Mouse (Mus musculus) embryo, embryonic 9.5 days (tissue): ENCODE results near the gene Vapa.
"Not testable (repeated sequence)": the region's sequence is repeated elsewhere in the genome, so short reads cannot be mapped to it uniquely, and the experiment has no call there.

ENCODE experiments used
- DNase-seq: peaks from one replicate; pipeline ENCODE4 v3.0.0-alpha.2; 2017; ENCODE audit errors: extremely low spot score

Gene Vapa

DNA sequence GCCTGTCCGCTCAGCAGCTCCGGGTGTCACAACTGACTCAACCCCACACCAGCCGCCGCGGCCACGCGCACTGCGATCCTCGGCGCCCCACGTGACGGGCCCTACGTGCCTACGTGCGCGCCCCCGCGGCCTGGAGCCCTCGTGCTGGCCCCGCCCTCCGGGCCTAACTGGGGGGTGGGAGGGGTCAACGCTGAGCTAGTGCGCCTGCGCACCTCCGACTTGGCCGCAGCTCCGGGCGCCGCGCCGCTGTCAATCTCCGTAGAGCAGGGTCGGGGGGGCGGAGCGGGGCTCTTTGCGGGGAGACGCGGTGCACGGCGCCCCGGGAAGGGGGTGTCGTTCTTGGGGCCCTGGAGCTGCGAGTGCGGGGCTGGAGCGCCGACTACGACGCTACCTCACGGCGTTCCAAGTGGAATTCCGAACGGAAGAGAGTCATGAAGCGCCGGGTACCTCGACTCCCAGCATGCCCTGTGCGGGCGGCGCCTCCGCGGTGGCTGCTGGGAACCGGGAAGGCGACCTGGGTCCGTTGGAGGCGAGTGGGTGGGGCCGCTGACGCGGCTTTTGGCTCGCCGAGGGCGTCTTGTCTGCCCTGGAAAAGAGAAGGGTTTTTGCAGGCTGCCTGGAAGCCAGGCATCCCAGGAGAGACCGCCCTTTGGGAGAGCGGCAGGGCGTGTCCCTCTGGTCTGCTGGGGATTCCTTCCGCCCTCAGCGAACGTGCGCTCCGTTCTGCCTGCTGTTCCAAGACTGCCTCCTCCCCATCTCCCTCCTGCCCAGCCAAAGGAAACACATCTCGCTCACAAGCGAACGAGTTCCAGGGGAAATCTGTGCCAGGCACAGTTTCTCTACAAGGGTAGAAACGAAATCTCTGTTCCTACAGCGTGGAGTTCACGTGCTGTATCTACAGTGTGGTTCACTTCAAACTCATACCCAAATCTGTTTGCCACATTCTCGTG is at the start of gene Vapa:
Vapa (minus strand) TSS at position 93 of the 950 bp plus-strand sequence.
- peak; percentile 98 for DNase-seq

DNA sequence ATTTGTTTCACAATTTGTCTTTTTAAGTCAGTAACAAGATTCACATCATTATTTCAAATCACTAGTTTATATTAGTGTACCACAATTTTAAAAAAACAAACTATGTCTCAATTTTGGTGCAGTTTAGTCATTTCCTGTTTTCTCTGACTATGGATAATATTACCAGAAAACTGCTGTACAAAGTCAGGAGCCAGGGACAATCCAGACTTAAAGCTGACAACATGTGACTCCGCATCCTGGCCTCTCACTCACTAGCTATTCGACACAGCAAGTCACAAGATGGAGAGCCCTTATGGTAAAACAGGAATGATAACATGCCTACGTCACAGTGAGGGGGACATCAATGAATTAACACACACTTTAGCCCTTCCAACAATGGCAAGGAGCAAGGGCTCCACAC is 49.3 kb upstream of the Vapa start:
- no peak for DNase-seq

DNA sequence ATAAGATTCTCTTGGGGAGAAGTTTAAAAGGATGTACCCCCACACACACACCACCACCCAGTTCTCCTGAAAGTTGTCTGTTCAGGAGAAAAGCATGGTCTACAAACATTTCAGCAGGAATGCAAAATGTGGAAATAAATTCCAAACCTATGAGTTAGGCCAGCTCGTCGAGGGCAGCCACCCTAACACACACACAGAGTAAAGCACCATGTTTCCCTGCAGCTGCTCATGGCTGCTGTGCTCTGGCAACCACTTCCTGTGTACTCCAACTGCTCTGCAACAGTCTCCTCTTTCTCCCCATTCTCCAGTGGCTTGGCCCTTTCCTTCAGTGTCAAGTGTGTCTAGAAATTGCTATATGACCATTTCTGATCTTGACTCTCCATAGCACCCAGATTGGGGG is 45.1 kb upstream of the Vapa start:
- DNase-seq, result no peak

DNA sequence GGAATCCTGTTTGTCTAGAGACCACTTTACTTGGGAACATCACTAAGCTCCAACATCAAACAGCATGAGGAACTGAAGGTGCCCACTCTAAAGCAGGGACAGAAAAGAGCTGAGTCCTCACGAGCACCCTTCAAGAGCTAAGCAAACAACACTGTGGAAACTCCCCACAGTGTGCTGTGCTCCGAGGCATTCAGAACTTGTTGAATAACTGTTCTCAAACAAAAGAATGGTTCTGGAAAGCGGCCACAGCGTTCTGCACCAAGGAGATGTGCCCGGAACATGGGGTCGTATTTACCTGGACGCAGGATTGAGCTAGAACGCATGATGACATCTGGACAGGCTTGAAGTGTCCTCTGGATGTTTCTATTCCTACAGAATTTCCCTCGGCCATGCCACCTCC is 44.6 kb upstream of the Vapa start:
- DNase-seq, result no peak

DNA sequence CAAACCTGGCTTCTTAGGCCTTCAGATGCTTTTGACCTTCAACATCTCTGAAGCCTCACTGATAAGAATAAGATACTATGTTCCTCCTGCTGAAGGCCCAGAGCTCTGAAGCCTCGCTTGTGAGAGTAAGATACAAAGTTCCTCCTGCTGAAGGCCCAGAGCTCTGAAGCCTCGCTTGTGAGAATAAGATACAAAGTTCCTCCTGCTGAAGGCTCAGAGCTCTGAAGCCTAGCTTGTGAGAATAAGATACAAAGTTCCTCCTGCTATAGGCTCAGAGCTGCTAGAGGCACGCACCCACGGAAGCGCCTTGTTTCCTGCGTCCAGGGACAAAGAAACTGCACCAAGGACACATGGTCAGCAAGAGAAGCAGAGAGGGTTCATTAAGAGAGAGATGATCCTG is 43.4 kb upstream of the Vapa start:
- DNase-seq, result no peak

DNA sequence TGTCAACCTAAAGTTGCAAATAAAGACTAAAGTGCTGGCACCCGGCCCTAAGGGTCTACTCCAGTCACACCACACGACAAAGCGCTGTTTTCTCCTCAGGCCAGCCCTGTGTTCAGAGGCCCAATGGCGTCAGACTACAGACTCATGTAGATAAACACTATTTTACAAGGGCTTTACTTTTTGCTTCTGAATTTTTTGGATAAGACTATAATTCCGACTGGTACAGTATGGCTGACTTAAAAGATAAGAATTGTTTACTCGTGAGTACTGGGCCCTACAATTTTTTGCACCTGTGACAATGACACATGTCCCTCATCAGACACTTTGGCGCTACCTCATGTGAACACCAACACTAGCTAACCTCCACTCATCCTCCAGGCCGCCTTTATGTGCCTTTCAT is 42.7 kb upstream of the Vapa start:
- DNase-seq, result no peak

DNA sequence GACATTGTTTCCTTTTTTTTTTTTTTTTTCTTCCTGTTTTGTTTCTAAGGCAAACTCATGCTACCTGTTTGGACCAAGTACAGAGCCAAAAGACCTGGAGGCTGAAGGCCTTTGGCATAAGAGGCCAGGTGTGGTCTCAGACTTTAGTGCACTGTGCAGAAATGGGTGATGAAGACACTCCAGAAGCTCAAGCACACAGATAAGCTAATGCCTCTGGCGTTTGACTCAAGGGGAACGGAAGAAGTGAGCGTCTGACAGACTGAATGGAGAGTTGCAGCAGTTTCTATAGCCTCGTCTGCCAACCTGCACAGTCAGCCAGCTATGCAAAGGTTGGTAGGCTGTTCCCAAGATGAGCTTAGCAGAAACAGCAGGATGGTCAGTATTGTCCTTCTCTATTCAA is 42.3 kb upstream of the Vapa start:
- DNase-seq, result no peak

DNA sequence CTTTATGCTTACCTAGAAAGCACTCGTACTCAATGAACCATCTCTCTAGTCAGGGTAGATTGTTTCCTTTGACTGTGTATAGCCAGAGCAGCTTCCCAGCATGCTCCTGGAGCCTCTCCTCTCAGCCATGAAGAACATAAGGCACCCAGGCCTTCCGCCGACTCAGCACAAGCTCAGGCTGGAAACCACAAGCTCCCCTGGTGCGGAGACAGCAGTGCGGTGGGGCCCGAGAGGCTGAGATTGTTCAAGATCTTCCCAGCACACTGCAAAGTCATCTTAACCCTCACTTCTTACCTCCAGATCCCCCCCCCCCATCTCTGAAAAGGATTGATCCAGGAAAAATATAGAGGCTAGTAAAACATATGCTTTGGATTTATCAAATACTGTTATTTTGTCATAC is 37.2 kb upstream of the Vapa start:
- DNase-seq, result no peak

DNA sequence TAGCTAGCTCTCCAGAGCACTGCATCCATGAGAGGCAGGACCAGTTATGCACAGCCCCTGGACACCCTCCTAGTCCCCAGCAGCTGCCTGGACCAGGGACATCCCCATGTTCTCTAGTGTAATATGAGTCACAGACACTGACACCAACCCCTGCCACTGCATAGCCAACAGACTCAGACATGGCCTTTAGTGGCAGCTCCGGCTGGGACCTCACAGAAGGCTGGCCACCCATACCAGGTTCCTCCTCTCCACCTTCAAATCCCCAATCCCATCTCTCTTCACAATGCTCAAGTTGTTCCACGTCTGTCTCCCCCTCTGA is 35.8 kb upstream of the Vapa start:
- DNase-seq, result no peak

DNA sequence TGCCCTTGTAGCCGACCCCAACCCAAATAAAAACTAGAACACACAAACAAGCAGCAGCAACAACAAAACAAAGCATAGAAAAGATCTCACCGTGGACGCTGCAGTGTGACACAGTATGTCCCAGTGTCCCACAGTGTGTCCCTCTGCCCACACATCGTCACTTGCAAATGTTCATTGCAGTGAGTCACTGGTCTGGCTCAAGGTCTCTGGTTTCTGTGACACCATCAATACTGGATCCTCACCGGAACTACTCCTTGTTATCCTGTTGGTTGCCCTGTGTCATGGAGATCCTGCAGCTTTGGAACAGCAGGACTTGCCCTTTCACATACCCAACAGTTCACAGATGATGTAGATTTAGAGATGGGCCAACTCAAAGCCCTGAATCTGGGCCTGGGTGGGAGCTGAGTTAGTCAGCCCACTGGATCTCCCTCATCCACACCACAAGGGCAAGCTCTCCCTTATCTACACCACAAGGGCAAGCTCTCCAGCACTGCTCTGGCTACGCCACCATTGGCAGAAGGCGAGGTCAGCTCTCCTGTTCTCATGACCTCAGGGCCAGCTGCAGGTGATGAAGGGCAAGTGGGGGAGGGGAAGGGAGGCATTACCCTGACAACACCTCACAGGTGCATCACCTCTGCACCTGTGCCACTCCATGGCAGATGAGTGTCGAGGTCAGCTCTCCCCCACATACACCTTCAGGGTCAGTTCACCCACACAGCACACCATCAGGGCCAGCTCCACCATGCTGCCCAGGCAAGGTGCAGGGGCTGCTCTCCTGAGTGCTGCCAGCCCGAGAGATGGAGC is 35.2 kb upstream of the Vapa start:
- DNase-seq, result no peak

DNA sequence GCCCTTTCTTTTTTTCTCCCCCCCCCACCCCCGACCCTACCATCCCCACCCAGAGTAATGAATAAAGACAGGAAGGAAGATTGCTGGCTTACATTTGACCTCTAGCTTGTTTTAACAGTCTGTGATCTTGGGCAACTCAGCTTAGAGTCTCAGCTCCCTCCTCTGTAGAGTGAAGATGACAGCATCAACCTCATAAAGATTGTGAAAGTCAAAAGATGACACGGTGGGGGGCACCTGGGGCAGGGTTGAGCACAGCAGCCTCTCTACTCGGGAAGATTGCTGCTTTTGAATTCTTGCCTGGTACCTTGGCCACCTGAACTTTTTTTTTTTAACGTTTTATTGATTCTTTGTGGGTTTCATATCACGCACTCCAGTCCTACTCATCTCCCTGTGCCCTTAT is 34.6 kb upstream of the Vapa start:
- no peak for DNase-seq

DNA sequence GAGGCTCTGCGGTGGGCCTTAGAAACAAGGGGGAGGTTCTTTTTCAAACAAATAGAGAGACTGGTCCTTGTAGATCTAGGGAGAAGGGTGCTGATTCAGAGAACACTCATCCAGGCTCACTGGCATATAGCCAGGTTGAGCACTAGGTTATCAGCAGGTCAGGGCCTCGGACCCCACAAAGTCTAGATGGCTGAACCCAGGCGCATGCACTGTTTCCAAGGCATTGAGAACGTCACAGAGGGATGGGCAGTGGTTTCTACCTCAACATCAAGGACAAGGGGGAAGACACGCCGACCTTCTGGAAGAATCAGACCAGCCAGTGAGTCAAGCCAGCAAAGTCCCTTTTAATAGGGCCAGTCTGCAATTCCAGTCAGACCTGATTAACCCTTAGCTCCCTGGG is 33.9 kb upstream of the Vapa start:
- DNase-seq, result no peak

DNA sequence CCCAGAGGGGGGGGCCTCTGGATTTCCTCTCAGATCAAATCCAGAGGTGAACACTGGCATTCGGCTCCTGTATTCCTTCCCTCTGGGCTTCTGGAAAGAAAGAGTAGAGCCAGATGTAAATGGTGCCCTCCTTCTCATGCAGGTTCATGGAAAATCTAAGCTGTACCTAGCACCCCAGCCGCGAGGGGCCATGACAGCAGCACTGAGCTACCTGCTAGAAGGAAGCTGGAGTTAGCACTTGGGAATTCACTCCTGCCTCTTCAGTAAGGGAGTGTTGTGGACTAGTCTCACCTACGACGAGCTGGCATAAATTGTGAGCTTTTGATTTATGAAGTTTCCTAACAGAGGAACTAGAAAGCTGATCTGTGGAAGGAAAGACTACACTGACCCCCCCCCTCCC is 30.2 kb upstream of the Vapa start:
- no peak for DNase-seq

DNA sequence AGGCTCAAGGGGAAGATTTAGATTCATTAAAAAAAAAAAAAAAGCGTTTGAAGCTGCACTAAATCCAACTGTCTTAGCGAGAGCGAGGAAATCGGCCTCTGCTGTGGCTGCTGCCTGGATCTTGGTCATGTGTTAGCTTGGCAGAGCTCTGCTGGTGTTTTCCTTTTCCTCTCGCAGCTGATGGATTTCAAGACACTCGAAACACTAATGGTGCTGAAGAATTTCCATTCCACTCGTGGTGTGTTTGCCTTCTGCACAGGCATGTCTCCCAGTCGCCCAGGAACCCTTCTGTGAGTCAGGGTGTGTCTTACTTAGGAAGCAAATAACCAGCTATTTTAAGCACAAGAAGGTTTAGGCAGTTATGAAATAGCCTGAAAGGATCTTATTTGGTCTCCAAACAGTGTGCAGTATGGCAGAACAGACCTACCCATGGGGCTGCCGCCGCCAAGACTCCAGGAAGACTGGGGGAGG is 29.7 kb upstream of the Vapa start:
- peak; percentile 8 for DNase-seq

DNA sequence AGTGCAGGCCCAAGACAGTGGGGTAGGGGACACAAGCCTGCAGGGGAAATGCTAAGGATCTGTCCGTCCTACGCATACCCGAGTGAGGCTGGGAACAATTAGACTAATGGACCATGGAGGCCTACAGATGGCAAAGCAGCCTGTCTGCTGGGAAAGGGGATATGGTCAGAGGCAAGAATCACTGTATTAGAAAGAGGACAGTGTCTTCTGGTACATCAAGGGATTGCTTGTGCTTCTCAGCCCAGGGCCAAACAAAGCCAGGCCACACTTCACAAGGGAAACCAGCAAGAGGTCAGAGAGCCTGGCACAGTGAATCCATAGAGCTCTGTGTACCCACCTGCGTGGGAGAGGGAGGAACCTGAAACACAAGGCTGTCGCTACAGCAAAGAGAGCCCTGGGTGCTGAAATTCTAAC is 29.2 kb upstream of the Vapa start:
- DNase-seq, result peak; percentile 4

DNA sequence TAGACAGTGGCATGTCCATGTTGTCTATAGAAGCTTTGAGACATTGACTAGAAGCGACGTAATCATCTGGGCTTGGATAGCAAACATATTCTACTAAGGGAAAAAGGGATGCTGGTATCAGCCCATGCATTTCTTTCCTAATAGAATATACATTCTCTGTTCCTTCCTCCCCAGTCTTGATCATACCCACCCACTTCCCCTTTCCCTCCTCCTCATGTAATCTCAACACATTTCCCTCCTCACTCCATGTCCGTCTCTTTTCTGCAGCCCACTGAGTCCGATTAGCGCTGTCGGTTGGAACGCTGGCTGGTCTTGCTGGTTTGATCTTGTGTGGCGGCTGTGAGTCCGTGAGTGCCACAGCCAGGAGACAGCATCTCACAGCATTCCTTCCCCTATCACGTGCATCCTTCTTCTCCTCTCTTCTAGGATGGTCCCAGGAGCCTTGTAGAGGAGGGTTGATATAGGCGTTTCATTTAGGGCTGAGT is 28.4 kb upstream of the Vapa start, which contains the start of gene Txndc2:
Txndc2 (minus strand) TSS at position 435 of the 485 bp plus-strand sequence.
- no peak for DNase-seq

DNA sequence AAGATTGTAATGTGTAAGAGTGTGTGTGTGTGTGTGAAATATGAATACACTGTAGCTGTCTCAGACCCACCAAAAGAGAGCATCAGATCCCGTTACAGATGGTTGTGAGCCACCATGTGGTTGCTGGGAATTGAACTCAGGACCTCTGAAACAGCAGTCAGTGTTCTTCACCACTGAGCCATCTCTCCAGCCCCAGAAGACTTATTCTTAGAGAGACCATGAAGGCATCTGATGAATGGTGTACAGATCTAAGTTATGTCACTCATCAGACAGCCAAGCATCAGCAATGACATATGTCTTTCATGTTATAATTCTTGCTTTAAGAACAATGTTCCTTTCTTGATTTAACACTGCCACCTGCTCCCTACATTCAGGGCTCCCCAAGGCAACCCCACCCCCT is 25.8 kb upstream of the Vapa start:
- DNase-seq, result no peak

DNA sequence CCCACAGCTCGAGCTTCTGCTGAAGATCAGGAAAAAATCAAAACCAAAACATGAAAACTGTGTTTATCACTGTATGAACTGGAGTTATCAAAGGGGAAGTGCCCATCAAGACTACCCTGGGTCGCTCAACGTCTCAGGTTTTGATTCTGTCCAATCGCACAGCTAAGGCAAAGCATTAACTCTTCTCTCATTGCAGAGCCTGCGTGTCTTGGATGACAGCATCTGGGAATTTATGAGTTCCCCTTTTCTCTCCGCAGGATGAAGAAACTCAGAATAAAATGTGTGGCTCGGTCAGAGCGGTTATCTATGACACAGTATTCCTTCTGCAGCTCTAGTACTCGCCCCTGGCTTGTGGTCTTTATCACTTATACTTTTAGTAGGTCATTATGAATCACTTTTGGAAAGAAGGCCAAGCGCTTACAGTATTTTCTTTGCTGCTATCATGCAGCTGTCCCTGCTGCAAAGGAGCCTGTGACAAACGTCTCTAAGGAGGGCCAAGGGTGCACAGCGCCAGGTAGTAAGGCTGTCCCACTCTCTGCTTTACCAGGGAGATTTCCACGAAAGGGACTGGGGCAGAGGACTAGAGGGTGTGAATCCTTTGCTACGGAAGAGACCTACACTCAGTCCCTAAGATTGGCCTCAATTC is 22.5 kb upstream of the Vapa start:
- no peak for DNase-seq

DNA sequence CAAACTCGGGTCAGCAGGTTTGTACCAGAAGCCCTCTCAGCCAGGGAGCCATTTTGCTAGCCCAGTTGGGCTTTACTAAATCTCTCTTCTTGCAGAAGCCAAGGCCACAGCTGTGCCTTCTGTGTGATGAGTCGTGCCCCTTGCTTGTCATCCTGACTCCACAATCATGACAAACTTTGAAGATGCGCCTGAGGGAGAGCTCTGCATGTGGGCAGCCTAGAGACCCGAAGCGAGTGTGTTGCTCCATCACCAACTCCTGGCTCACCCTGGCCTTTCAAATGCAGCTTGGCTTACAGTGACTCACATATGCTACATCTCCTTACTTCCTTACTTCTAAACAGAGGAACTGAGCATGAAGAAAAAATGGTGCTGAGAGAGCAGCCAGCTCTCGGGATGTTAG is 16.6 kb upstream of the Vapa start:
- no peak for DNase-seq

DNA sequence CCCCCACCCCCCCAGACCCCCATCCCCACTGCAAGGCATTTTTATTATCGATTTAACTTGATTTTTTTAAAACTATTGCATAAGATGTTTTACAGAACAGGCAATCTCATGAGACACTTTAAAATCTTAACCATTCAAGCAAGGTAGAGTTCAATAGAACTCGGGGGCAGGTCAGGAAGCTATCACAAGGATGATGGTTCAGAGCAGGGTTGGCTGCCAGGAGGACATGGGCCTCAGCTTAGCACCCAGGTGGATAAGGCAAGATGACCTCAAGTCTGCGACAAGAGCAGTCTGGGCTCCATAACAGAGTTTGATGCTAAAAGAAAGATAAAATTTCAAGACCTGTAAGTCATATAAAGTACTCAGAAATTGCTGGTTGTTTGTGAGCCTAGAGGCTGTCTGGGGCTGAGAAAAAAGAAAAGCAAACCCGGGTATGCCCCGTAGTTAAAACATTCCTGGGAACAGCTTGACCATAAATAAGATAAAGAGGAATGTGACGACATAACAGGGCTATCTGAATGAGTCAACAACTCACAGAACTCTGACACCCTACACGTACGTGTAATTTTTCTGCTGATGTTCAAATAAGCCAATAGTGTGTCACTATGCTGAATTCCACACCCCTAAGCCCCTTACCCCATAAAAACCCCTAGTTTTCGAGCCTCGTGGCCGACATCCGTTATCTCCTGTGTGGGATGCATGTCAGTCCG is 15.6 kb upstream of the Vapa start:
- not testable (repeated sequence) for DNase-seq

DNA sequence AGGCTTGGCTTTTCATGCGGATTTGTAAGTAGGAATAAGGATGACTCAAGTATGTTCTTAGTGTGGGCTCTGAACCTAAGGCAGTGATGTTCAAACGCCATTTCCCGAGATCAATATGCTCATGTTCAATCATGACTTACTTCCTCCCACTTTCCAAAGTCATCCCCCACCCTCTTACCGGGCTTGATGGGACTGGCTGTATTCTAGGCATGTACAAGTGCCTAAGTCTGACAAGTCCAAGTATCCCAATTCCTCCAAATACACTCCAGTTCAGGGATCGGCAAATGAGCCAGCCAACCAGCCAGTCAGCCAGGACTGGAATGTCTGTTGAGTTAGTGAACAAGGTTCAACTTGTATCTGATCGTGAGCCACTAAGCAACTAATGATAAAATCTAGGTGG is 12.9 kb upstream of the Vapa start:
- DNase-seq, result no peak

DNA sequence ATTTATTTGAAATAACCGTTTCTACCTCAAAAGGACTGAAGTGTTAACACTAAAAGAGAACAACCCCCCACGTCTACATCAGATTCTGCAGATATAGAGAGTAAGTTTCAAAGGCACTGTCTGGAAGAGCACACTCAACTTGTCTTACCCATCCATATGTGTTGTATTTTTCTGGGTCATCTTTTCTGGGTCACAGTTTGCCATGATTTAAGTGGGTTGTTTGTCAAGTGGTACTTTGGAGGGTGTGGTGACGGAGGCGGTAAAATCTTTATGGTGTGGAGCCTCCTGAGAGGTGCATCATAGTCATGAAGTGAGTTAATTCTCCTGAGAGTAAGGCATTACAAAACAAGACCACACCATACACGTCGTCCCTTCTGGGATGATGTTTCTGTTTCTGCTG is 12.2 kb upstream of the Vapa start:
- no peak for DNase-seq
